Mouse (Mus musculus) midbrain, postnatal 0 days (tissue): ENCODE data around the gene Ccdc96. TPM values are rescaled to one million over a fixed set of nuclear protein-coding genes. Genes with fewer than 3 reads are reported as not detected.
A peak's percentile ranks its signal among the peaks of the same experiment; 100 is the strongest.

Experiments used
- ATAC-seq: fragments of 200-750 bp; cut with Nextera tagmentation; 2 replicates; pipeline ENCODE4 v1.8.0; 2017; ENCODE audit warnings: moderate number of reproducible peaks, mild to moderate bottlenecking, moderate TSS enrichment, moderate library complexity; ENCODE audit not compliant: low FRiP score
- DNase-seq: peaks from one replicate; pipeline ENCODE4 v3.0.0-alpha.2; 2015; ENCODE audit warnings: low spot score
- H3K27ac ChIP-seq: fragments of 300-500 bp; sonication (generic); 2 replicates; pipeline ENCODE4 v1.5.1; 2014; ENCODE audit warnings: low read depth, mild to moderate bottlenecking, low read length, mixed read lengths
- H3K27me3 ChIP-seq: fragments of 300-500 bp; sonication (generic); 2 replicates; pipeline ENCODE4 v1.6.1; 2014; ENCODE audit warnings: low read length, control low read depth, mixed read lengths; ENCODE audit not compliant: insufficient read depth
- H3K36me3 ChIP-seq: fragments of 300-500 bp; sonication (generic); 2 replicates; pipeline ENCODE4 v1.6.1; 2014; ENCODE audit warnings: low read length, control low read depth, mixed read lengths; ENCODE audit not compliant: insufficient read depth
- H3K4me1 ChIP-seq: fragments of 300-500 bp; sonication (generic); 2 replicates; pipeline ENCODE4 v1.6.1; 2014; ENCODE audit warnings: mild to moderate bottlenecking, control low read depth, antibody characterized with exemption, low read length, mixed read lengths; ENCODE audit not compliant: insufficient read depth
- H3K4me2 ChIP-seq: fragments of 300-500 bp; sonication (generic); 2 replicates; pipeline ENCODE4 v1.6.1; 2014; ENCODE audit warnings: low read depth, mild to moderate bottlenecking, low read length, mixed read lengths; ENCODE audit not compliant: poor library complexity, severe bottlenecking
- H3K4me3 ChIP-seq: fragments of 300-500 bp; sonication (generic); 2 replicates; pipeline ENCODE4 v1.5.1; 2014; ENCODE audit warnings: low read depth, mild to moderate bottlenecking, low read length, moderate library complexity
- H3K9ac ChIP-seq: fragments of 300-500 bp; sonication (generic); replicated peaks from 2 replicates; pipeline ENCODE4 v1.6.1; 2014; ENCODE audit warnings: mild to moderate bottlenecking, low read length, moderate library complexity, mixed read lengths; ENCODE audit not compliant: poor library complexity, severe bottlenecking
- H3K9me3 ChIP-seq: fragments of 300-500 bp; sonication (generic); 2 replicates; pipeline ENCODE4 v1.6.1; 2016; ENCODE audit warnings: low read length, control low read depth
- CTCF ChIP-seq: IDR thresholded peaks from 2 replicates; pipeline ENCODE4 v1.5.1; 2016; ENCODE audit warnings: antibody characterized with exemption, mild to moderate bottlenecking
- WGBS: fragments of 180-500 bp; shearing (Covaris S2); extraction: QIAGEN DNeasy Blood & Tissue Kit; methylation state at CpG from one replicate; pipeline ENCODE4 v1.1.7; 2014; 5-methylcytosine and 5-hydroxymethylcytosine counted together
- polyA plus RNA-seq: library from polyadenylated mRNA; unstranded; fragments of >200 nt; fragmentation: Nextera tagmentation; extraction: Ambion mirVana; gene quantifications from 2 replicates; pipeline ENCODE4 v1.2.1, GENCODE M21; 2015
- total RNA-seq: library from RNA; depleted of rRNA; stranded (reverse); fragments of >200 nt; gene quantifications from 2 replicates; pipeline ENCODE4 v1.2.3, GENCODE M21; 2014; rRNA removed

Gene Ccdc96
- total RNA-seq (2.1 and 3.2 TPM in 2 replicates), polyA plus RNA-seq (1.7 and 2.3 TPM in 2 replicates)

DNA sequence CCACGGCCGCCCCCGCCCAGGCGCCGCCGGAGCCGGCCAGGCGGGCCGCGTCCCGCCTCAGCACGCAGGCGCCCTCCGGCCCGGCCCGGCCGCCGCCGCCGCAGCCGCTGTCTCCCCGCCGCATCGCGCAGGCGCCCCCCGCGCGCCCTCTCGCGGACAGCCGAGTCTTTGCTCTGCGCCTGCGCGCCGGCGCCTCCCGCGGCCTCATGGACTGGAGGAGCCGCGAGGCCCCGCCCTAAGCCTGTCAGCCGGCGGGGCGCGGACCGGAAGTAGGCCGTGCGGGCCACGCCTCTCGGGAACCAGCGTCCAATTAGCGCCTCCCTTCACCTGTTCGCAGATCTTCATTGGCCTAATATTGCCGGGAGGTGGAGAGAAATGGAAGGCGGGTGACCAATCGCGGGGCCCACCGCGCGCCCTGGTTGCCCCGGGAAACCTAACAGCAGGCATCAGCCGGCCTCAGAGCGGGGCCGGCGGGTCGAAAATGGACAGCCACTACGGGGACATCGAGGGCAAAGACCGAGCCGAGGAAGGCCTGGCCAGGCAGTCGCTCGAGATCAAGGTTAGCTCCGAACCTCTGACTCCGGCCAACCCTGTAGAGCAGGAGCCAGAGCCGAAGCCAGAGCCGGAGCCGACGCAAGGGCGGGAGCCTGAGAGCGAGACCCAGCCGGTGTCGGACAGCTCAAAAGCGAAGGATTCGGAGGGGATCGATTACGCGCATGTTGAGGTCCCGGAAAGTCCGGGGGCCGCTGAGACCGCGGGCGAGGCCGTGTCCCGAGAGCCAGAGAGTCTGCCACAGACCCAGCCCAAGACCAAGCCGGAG, at the start of gene Ccdc96, which contains the start of gene Tada2b:
Gene Ccdc96, plus strand, starts transcription at position 418 of the 820 bp plus-strand sequence.
Gene Tada2b, minus strand, starts transcription at position 115 of the 820 bp plus-strand sequence.
- Histone ChIP-seq H3K9me3 (no peaks in the 10 kb centered on the region), H3K36me3 (0 out of 2 replicates have a peak, but pooled peaks cover 4% of the 10 kb centered on the region), H3K4me3 (peak within 1 kb of the TSS; percentile 50), H3K9ac (peak within 1 kb of the TSS; percentile 61), H3K27me3 (no peaks in the 10 kb centered on the region), H3K4me1 (peaks cover 11% of the 10 kb centered on the region; the same call in 1 of the 2 replicates), H3K4me2 (peak within 1 kb of the TSS; percentile 97), H3K27ac (peak within 1 kb of the TSS; percentile 91)
- peak; percentile 69 for TF ChIP-seq CTCF
- under 1% methylated on average over 68 of the region's 97 CpGs for WGBS
- ATAC-seq: peak; percentile 99
- DNase-seq: peak; percentile 99

DNA sequence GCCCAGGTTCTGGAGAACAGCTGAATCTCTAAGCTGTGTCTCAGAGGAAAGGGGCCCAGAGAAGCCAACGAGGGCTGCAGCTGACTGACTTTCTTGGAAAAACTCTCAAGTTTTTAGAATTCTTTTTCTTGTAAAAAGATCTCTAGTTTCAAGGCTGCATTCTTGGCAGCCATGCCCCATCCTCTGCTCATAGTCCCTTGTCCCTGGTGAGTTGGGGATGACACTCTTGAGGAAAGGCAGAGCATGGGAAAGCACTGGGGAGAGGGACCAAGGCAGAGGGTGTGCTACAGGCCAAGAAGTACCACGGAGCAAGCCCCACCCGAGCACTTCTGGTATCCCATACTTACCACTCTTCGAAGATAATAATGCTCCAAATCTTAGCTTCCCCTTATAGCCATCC, 47.5 kb upstream of the Ccdc96 start:
- Histone ChIP-seq H3K9me3 (no peaks in the 10 kb centered on the region), H3K9ac (no peak overlapping the region), H3K4me2 (no peak overlapping the region), H3K4me1 (no peaks in the 10 kb centered on the region), H3K27me3 (no peaks in the 10 kb centered on the region), H3K36me3 (no peaks in the 10 kb centered on the region), H3K27ac (no peak overlapping the region), H3K4me3 (no peak overlapping the region)
- no peak for TF ChIP-seq CTCF
- WGBS: 76% methylated on average over 4 of the region's 4 CpGs
- DNase-seq (no peak), ATAC-seq (no peak)

DNA sequence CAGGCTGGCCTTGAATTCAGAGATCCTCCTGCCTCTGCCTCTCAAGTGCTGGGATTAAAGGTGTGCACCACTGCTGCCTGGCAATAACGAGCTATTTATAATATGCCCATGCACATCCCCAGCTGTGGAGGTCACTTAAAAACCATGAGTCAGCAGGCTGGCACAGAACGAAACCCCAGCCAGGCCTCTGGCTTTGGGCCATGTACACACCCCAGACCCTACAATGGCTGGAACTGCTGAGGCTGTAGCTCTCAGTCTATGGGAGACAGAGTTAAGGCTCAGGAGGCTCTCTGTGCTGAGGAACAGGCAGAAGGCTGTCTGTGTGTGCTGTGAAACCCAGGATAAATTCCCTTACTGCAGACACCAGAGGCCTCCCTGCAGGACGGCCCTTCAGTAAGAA, 43.6 kb upstream of the Ccdc96 start:
- no peak for TF ChIP-seq CTCF
- WGBS: 56% methylated on average over 3 of the region's 3 CpGs
- H3K9ac ChIP-seq: no peak overlapping the region
- H3K27ac ChIP-seq: no peak overlapping the region
- H3K4me3 ChIP-seq: no peak overlapping the region
- H3K27me3 ChIP-seq: no peaks in the 10 kb centered on the region
- H3K36me3 ChIP-seq: no peaks in the 10 kb centered on the region
- no peak overlapping the region for H3K4me2 ChIP-seq
- ATAC-seq: no peak
- no peaks in the 10 kb centered on the region for H3K9me3 ChIP-seq
- H3K4me1 ChIP-seq: no peaks in the 10 kb centered on the region
- DNase-seq: no peak

DNA sequence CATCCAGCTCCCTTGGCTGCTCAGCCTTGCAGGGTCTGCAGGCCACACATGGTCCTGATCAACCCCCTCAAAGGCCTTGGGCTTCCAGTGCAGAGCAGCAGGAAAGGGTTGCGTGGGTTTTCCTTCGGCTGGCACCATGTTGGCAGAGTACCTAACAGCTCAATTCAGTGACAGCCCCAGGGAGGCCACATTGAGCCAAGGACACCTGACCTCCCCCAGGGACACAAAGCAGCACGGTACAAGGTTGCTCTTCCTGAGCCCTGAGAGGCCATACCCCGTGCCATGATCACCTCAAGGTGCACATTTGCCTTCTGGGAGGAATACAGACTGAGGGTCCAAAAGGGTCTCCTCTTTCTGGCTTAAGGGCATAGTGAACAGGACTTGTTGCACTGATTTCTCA, 39.8 kb upstream of the Ccdc96 start:
- no peaks in the 10 kb centered on the region for H3K36me3 ChIP-seq
- ATAC-seq (no peak), DNase-seq (no peak)
- H3K9me3 ChIP-seq: no peaks in the 10 kb centered on the region
- WGBS: 60% methylated on average over 4 of the region's 4 CpGs
- H3K4me1 ChIP-seq: no peaks in the 10 kb centered on the region
- no peak for TF ChIP-seq CTCF
- no peak overlapping the region for H3K4me3 ChIP-seq
- H3K27ac ChIP-seq: no peak overlapping the region
- H3K4me2 ChIP-seq: no peak overlapping the region
- H3K27me3 ChIP-seq: no peaks in the 10 kb centered on the region
- no peak overlapping the region for H3K9ac ChIP-seq

DNA sequence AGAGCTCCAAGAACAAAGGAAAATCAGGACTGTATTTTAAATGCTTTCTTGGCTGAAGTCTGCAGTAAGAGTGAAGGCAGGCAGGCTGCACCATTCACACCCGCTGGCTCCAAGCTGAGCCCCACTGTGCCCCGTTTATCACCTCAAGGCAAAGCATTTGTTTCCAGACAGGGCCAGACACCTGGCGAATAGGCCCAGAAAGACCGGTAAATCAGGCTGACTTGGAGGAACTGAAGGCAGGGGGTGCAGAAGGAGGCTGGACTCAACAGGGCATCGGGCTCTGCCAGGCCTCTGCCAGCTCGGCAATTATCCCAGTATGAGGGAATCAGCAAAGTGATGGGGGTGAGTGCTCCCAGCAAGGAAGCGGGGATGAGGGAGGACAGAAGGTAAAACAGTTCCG, 39.4 kb upstream of the Ccdc96 start:
- DNase-seq (peak; percentile 44), ATAC-seq (no peak)
- H3K9ac ChIP-seq: no peak overlapping the region
- no peak overlapping the region for H3K4me2 ChIP-seq
- no peaks in the 10 kb centered on the region for H3K27me3 ChIP-seq
- no peaks in the 10 kb centered on the region for H3K9me3 ChIP-seq
- WGBS: 33% methylated on average over 8 of the region's 8 CpGs
- TF ChIP-seq CTCF: no peak
- no peak overlapping the region for H3K4me3 ChIP-seq
- no peaks in the 10 kb centered on the region for H3K36me3 ChIP-seq
- H3K27ac ChIP-seq: no peak overlapping the region
- no peaks in the 10 kb centered on the region for H3K4me1 ChIP-seq

DNA sequence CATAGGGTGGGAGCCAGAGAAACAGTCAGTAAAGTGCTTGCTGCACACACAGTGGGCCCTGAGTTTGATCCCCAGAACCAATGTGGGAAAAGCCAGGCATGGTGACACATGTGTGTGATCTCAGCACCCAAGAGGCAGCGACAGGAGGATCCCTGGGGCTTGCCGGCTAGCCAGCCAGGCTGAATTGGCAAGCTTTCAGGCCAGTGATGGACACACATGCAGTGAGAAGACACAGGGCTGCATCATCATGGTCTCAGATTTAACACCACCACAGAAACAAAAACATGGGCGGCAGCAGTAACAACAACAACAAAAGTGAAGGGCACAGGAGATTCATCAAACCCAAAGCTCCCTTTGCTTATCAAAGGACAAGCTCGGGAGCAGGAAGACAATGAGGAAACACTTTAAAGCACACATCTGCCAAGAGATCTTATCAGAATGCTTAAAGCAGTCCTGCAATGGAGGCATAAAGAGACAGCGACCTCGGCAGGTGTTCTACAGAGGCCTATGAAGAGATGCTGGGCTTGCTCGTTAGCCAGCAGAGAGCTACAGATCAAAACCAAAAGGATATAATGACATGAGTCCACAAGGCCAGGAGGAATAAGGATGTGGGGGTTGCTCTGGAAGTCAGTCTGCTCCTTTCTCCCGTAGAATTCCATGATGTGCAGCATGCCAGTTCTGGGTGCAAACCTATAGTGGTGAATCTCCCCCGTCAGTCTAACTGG, 38.1 kb upstream of the Ccdc96 start:
- Histone ChIP-seq H3K36me3 (no peaks in the 10 kb centered on the region), H3K4me1 (no peaks in the 10 kb centered on the region), H3K27ac (no peak overlapping the region), H3K27me3 (no peaks in the 10 kb centered on the region), H3K9ac (no peak overlapping the region), H3K4me2 (no peak overlapping the region), H3K4me3 (no peak overlapping the region), H3K9me3 (no peaks in the 10 kb centered on the region)
- no peak for TF ChIP-seq CTCF
- no peak for DNase-seq
- no peak for ATAC-seq
- 41% methylated on average over 9 of the region's 9 CpGs for WGBS
